Mouse (Mus musculus): ENCODE measurements at regions not wholly inside any gene's neighbourhood (a gene's known extent, or its start where the extent isn't known, plus 50 kb on each side); places are given as distances from the start of the nearest gene placed in this dataset.

DNA sequence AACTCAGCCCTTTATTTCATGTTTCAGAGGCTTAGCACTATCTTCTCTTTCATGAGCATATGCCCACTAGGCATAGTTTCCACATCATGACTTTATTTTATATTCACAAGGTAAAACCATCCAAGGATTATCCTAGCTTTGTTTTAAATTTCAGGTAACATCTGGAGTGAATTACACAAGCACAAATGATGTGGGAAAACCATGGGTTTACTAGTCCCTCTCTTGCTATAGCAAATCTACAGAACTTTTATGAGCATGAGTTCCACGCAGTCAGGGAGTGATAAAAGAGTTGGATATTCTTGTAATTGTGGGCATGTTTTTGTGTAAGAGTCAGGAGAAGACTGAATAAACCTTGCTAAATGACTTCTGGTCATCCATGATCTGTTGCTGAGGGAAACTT is 78.0 kb upstream of the Gm11232 start:
- no peak for DNase-seq
- intact Hi-C loops (cut with DNase I), result no loop called here

DNA sequence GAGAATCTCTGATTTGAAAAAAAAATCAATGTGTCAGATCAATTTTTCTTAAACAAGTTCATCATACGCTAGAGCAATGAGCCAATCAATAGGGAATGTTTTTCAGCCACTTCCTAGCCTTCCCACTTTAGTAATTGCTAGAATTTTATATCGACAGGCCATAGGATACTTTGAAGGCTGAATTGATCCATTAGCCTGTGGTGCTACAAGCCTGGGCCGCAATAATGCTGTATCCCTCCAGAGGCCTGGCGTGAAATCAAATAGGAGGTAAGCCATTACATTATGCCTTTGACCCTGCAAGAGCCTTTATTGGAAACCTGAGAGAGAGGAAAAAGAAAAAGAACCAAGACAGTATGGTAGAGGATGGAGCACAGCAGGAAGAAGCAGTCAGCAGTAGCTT is 53.7 kb upstream of the Gm11232 start:
- no peak for DNase-seq
- intact Hi-C loops (cut with DNase I), result no loop called here

- no peak for DNase-seq
Measured at GRCm38 (mm10) chr4:71808271-71808670, 50.5 kb upstream of the Gm11232 start.

More at GRCm38 (mm10) chr4:71808271-71808670, 50.5 kb upstream of the Gm11232 start:
- intact Hi-C loops (cut with DNase I), result no loop called here
